Mouse (Mus musculus) liver, embryonic 14.5 days (tissue): ENCODE results near the gene Etfrf1.

Experiments used
- CTCF ChIP-seq: IDR thresholded peaks from 2 replicates; pipeline ENCODE4 v1.5.1; 2016; ENCODE audit warnings: antibody characterized with exemption, low read depth, control low read depth
- EP300 ChIP-seq: IDR thresholded peaks from 2 replicates; pipeline ENCODE4 v1.6.1; 2016; ENCODE audit warnings: antibody characterized with exemption, low read depth

- no peak for TF ChIP-seq CTCF
- no peak for TF ChIP-seq EP300
These were observed 4.9 kb downstream of the Etfrf1 start for GRCm38 (mm10) chr6:145215826-145216225.
